Mouse (Mus musculus) G1E (cell line): Measurements from ENCODE around the gene Lef1.

ENCODE experiments used
- CTCF ChIP-seq: IDR thresholded peaks from 2 replicates; pipeline ENCODE4 v1.5.1; 2012; ENCODE audit warnings: low read depth, low read length, inconsistent platforms, mixed read lengths
- GATA1 ChIP-seq: IDR thresholded peaks from 2 replicates; pipeline ENCODE4 v1.6.1; 2012; ENCODE audit warnings: borderline replicate concordance, low read length, inconsistent platforms, mixed read lengths
- GATA2 ChIP-seq: IDR thresholded peaks from 2 replicates; pipeline ENCODE4 v1.6.1; 2012; ENCODE audit warnings: low read depth, low read length, inconsistent platforms, borderline replicate concordance
- POLR2AphosphoS5 ChIP-seq: IDR thresholded peaks from 2 replicates; pipeline ENCODE4 v1.6.1; 2012; ENCODE audit warnings: low read depth, low read length, inconsistent platforms; ENCODE audit not compliant: insufficient replicate concordance

- no peak for TF ChIP-seq CTCF
- no peak for TF ChIP-seq GATA1
- no peak for TF ChIP-seq GATA2
- TF ChIP-seq POLR2AphosphoS5, result no peak
Measured at GRCm38 (mm10) chr3:131072661-131073060, 37.6 kb upstream of the Lef1 start.
